Mouse (Mus musculus) stomach, postnatal 0 days (tissue): ENCODE measurements around the gene Fut1. TPM values are rescaled to one million over a fixed set of nuclear protein-coding genes. Genes with fewer than 3 reads are reported as not detected.
A peak's percentile ranks its signal among the peaks of the same experiment; 100 is the strongest.

Experiments
- ATAC-seq: fragments of 200-750 bp; cut with Nextera tagmentation; 2 replicates; pipeline ENCODE4 v1.8.0; 2017; ENCODE audit not compliant: low FRiP score, low TSS enrichment
- DNase-seq: peaks from one replicate; pipeline ENCODE4 v3.0.0-alpha.2; 2016; ENCODE audit warnings: low spot score
- H3K27ac ChIP-seq: fragments of 300-500 bp; sonication (generic); replicated peaks from 2 replicates; pipeline ENCODE4 v1.5.1; 2014; ENCODE audit warnings: mild to moderate bottlenecking, control low read depth
- H3K27me3 ChIP-seq: fragments of 300-500 bp; sonication (generic); 2 replicates; pipeline ENCODE4 v1.6.1; 2014; ENCODE audit warnings: low read length; ENCODE audit not compliant: control insufficient read depth, insufficient read depth
- H3K36me3 ChIP-seq: fragments of 300-500 bp; sonication (generic); 2 replicates; pipeline ENCODE4 v1.6.1; 2014; ENCODE audit warnings: low read length, mixed read lengths; ENCODE audit not compliant: control insufficient read depth, insufficient read depth
- H3K4me1 ChIP-seq: fragments of 300-500 bp; sonication (generic); replicated peaks from 2 replicates; pipeline ENCODE4 v1.6.1; 2014; ENCODE audit warnings: antibody characterized with exemption; ENCODE audit not compliant: control insufficient read depth, insufficient read depth
- H3K4me2 ChIP-seq: fragments of 300-500 bp; sonication (generic); replicated peaks from 2 replicates; pipeline ENCODE4 v1.6.1; 2014; ENCODE audit warnings: low read depth, mild to moderate bottlenecking, control low read depth, moderate library complexity
- H3K4me3 ChIP-seq: fragments of 300-500 bp; sonication (generic); 2 replicates; pipeline ENCODE4 v1.5.1; 2014; ENCODE audit warnings: low read depth, low read length, control low read depth
- H3K9ac ChIP-seq: fragments of 300-500 bp; sonication (generic); 2 replicates; pipeline ENCODE4 v1.6.1; 2014; ENCODE audit warnings: mild to moderate bottlenecking, low read length, control low read depth, mixed read lengths
- H3K9me3 ChIP-seq: fragments of 300-500 bp; sonication (generic); 2 replicates; pipeline ENCODE4 v1.6.1; 2016; ENCODE audit warnings: low read length; ENCODE audit not compliant: control insufficient read depth
- CTCF ChIP-seq: IDR thresholded peaks from 2 replicates; pipeline ENCODE4 v1.5.1; 2016; ENCODE audit warnings: antibody characterized with exemption, low read depth, mild to moderate bottlenecking, moderate library complexity
- EP300 ChIP-seq: optimal IDR thresholded peaks from 2 replicates; pipeline ENCODE3; 2016; ENCODE audit warnings: antibody characterized with exemption
- WGBS: fragments of 180-500 bp; shearing (Covaris S2); extraction: QIAGEN DNeasy Blood & Tissue Kit; methylation state at CpG from one replicate; pipeline ENCODE4 v1.1.7; 2014; 5-methylcytosine and 5-hydroxymethylcytosine counted together
- polyA plus RNA-seq: library from polyadenylated mRNA; unstranded; fragments of >200 nt; fragmentation: Nextera tagmentation; extraction: Ambion mirVana; gene quantifications from 2 replicates; pipeline ENCODE4 v1.2.1, GENCODE M21; 2015

The Fut1 gene
- polyA plus RNA-seq, 1 experiment from 2014 or later, result 1.8 TPM

- no peak overlapping the region for H3K4me3 ChIP-seq
- H3K36me3 ChIP-seq, result no peaks in the 10 kb centered on the region
- H3K9ac ChIP-seq, result no peak overlapping the region
- H3K27me3 ChIP-seq, result no peaks in the 10 kb centered on the region
- ATAC-seq (no peak), DNase-seq (no peak)
- TF ChIP-seq CTCF, result no peak
- no peak for TF ChIP-seq EP300
- H3K4me2 ChIP-seq, result no peak overlapping the region
- H3K27ac ChIP-seq, result no peak overlapping the region
- H3K9me3 ChIP-seq, result no peaks in the 10 kb centered on the region
- WGBS, result 86% methylated on average over 5 of the region's 5 CpGs
- no peaks in the 10 kb centered on the region for H3K4me1 ChIP-seq
Observed at GRCm38 (mm10) chr7:45618316-45618715, 1.2 kb downstream of the Fut1 start.

GRCm38 (mm10) chr7:45619592-45619991, 2.5 kb downstream of the Fut1 start:
- Histone ChIP-seq H3K4me2 (no peak overlapping the region), H3K9ac (no peak overlapping the region), H3K4me1 (no peaks in the 10 kb centered on the region), H3K27me3 (no peaks in the 10 kb centered on the region), H3K4me3 (no peak overlapping the region), H3K9me3 (no peaks in the 10 kb centered on the region), H3K27ac (no peak overlapping the region), H3K36me3 (no peaks in the 10 kb centered on the region)
- DNase-seq, result no peak
- 86% methylated on average over 5 of the region's 5 CpGs for WGBS
- TF ChIP-seq CTCF (no peak), EP300 (no peak)
- no peak for ATAC-seq

- Histone ChIP-seq H3K9ac (no peak within 1 kb of the TSS), H3K4me3 (no peak within 1 kb of the TSS), H3K36me3 (no peaks in the 10 kb centered on the region), H3K4me1 (no peaks in the 10 kb centered on the region), H3K27ac (no peak within 1 kb of the TSS), H3K4me2 (no peak within 1 kb of the TSS), H3K9me3 (no peaks in the 10 kb centered on the region), H3K27me3 (no peaks in the 10 kb centered on the region)
- TF ChIP-seq EP300 (no peak), CTCF (no peak)
- 38% methylated on average over 9 of the region's 9 CpGs for WGBS
- DNase-seq, result peak; percentile 69
- no peak; the same call in 1 of the 2 replicates for ATAC-seq
Observed at GRCm38 (mm10) chr7:45621443-45621842, 4.4 kb downstream of the Fut1 start, which contains the start of gene Izumo1. Gene Izumo1 (plus strand): TSS chr7:45621811.

- Histone ChIP-seq H3K36me3 (no peaks in the 10 kb centered on the region), H3K9me3 (no peaks in the 10 kb centered on the region), H3K4me2 (no peak overlapping the region), H3K27ac (no peak overlapping the region), H3K9ac (no peak overlapping the region), H3K27me3 (no peaks in the 10 kb centered on the region), H3K4me1 (peaks cover 2% of the 10 kb centered on the region; the same call in 1 of the 2 replicates), H3K4me3 (no peak overlapping the region)
- DNase-seq (no peak), ATAC-seq (no peak)
- TF ChIP-seq CTCF, result no peak
- no peak for TF ChIP-seq EP300
- WGBS, result 92% methylated on average over 11 of the region's 11 CpGs
Observed at GRCm38 (mm10) chr7:45623507-45623906, 6.4 kb downstream of the Fut1 start.

- no peak overlapping the region for H3K4me3 ChIP-seq
- no peak overlapping the region for H3K4me2 ChIP-seq
- peaks cover 2% of the 10 kb centered on the region; the same call in 1 of the 2 replicates for H3K4me1 ChIP-seq
- WGBS, result 69% methylated on average over 3 of the region's 3 CpGs
- no peaks in the 10 kb centered on the region for H3K27me3 ChIP-seq
- no peak for DNase-seq
- ATAC-seq, result no peak
- H3K36me3 ChIP-seq, result no peaks in the 10 kb centered on the region
- H3K9me3 ChIP-seq, result no peaks in the 10 kb centered on the region
- no peak overlapping the region for H3K9ac ChIP-seq
- TF ChIP-seq EP300 (no peak), CTCF (no peak)
- H3K27ac ChIP-seq, result no peak overlapping the region
Observed at GRCm38 (mm10) chr7:45624718-45625117, 7.6 kb downstream of the Fut1 start.

- WGBS, result 91% methylated on average over 8 of the region's 8 CpGs
- no peak overlapping the region for H3K4me3 ChIP-seq
- no peaks in the 10 kb centered on the region for H3K9me3 ChIP-seq
- no peak overlapping the region for H3K4me2 ChIP-seq
- no peaks in the 10 kb centered on the region for H3K36me3 ChIP-seq
- TF ChIP-seq CTCF (no peak), EP300 (no peak)
- H3K9ac ChIP-seq, result no peak overlapping the region
- no peak for DNase-seq
- H3K4me1 ChIP-seq, result peaks cover 2% of the 10 kb centered on the region; the same call in 1 of the 2 replicates
- no peaks in the 10 kb centered on the region for H3K27me3 ChIP-seq
- no peak overlapping the region for H3K27ac ChIP-seq
- no peak for ATAC-seq
Observed at GRCm38 (mm10) chr7:45625481-45625880, 8.4 kb downstream of the Fut1 start.
